Mouse (Mus musculus) layer of hippocampus, adult 18-20 months (tissue): ENCODE measurements around the gene Casr. TPM values are rescaled to one million over a fixed set of nuclear protein-coding genes. Genes with fewer than 3 reads are reported as not detected.

Experiments
- total RNA-seq, 2 experiments: library from RNA; stranded (reverse); gene quantifications; 2 replicates each; pipeline ENCODE4 v1.2.3; 2021

Casr gene
- total RNA-seq, 2 experiments from 2014 or later = 0.10 to 0.12 TPM

Other genes with a start within 250 kb of the Casr start
- not detected for gene BC117090, start 227.8 kb downstream of the Casr start, total RNA-seq
- gene BC100530, start 194.4 kb downstream of the Casr start, total RNA-seq = not detected
- gene Stfa2, start 153.7 kb downstream of the Casr start, total RNA-seq = not detected
- gene Stfa3, start 106.7 kb downstream of the Casr start, total RNA-seq = not detected
- 1 to 10 TPM in 1 of 2 experiments, under 1 TPM in 1; 0.99 to 1.4 TPM for gene Cd86, start 103.9 kb upstream of the Casr start, total RNA-seq
- under 1 TPM; 0.10 to 0.15 TPM for gene Ildr1, start 131.8 kb upstream of the Casr start, total RNA-seq
- 10 to 100 TPM; 40.5 to 41.9 TPM for gene Slc15a2, start 222.8 kb upstream of the Casr start, total RNA-seq